Mouse (Mus musculus): ENCODE data around the gene Rab10. TPM values are rescaled to one million over a fixed set of nuclear protein-coding genes. Genes with fewer than 3 reads are reported as not detected.

Gene Rab10
- polyA plus RNA-seq, 1 experiment from 2014 or later = 40.5 TPM

GRCm38 (mm10) chr12:3285919-3286318 lies 23.9 kb downstream of the Rab10 start:
- H3K4me2 ChIP-seq (ENCODE audit: low read depth, low read length) = peak overlapping the region; percentile 42
- H3K36me3 ChIP-seq (ENCODE audit: control insufficient read depth, insufficient read depth) = no peaks in the 10 kb centered on the region; the same call in 1 of the 2 replicates
- H3K27ac ChIP-seq (ENCODE audit: low read length) = peak overlapping the region; percentile 95
- H3K4me1 ChIP-seq (ENCODE audit: control insufficient read depth, low read depth, low read length) = peaks cover 58% of the 10 kb centered on the region
- H3K9ac ChIP-seq (ENCODE audit: low read depth, low read length) = peak overlapping the region; percentile 54; the same call in 1 of the 2 replicates
- WGBS (ENCODE audit: insufficient replicate concordance) = 14% methylated on average over 1 of the region's 1 CpGs
- H3K9me3 ChIP-seq (replicated peaks; ENCODE audit: control insufficient read depth, low read length) = no peaks in the 10 kb centered on the region
- H3K27me3 ChIP-seq (ENCODE audit: control insufficient read depth, insufficient read depth, low read depth, low read length) = no peaks in the 10 kb centered on the region
- H3K4me3 ChIP-seq (ENCODE audit: low read depth, low read length) = no peak overlapping the region
- ATAC-seq (ENCODE audit: low read depth) = peak; percentile 58

DNA sequence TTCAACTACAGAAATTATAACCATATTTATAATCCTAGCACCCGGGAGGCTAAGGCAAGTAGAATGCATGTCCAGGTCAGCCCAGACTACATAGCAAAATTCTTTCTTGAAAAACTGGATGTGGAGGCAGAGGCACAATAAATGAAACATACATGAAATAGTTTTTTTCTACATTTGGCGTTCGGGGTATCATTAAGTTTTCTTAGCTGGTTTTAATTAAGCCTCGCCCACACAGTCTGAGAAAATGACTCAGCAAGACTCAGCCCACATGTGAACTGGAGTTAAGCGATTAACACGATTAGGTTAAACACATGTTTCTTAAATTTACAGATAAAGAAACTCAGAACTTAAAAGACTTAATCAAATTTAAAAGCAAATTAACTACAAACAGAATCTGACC lies 24.4 kb downstream of the Rab10 start:
- Histone ChIP-seq H3K4me2 (ENCODE audit: low read depth, low read length) (peak overlapping the region; percentile 60), H3K9me3 (replicated peaks; ENCODE audit: control insufficient read depth, low read length) (no peaks in the 10 kb centered on the region), H3K27me3 (ENCODE audit: control insufficient read depth, insufficient read depth, low read depth, low read length) (no peaks in the 10 kb centered on the region), H3K4me3 (ENCODE audit: low read depth, low read length) (peak overlapping the region; percentile 17), H3K9ac (ENCODE audit: low read depth, low read length) (peak overlapping the region; percentile 56), H3K27ac (ENCODE audit: low read length) (peak overlapping the region; percentile 84), H3K36me3 (ENCODE audit: control insufficient read depth, insufficient read depth) (no peaks in the 10 kb centered on the region; the same call in 1 of the 2 replicates), H3K4me1 (ENCODE audit: control insufficient read depth, low read depth, low read length) (peaks cover 52% of the 10 kb centered on the region)
- 20% methylated on average over 6 of the region's 6 CpGs for WGBS (ENCODE audit: insufficient replicate concordance)
- ATAC-seq (ENCODE audit: low read depth) = peak; percentile 83

DNA sequence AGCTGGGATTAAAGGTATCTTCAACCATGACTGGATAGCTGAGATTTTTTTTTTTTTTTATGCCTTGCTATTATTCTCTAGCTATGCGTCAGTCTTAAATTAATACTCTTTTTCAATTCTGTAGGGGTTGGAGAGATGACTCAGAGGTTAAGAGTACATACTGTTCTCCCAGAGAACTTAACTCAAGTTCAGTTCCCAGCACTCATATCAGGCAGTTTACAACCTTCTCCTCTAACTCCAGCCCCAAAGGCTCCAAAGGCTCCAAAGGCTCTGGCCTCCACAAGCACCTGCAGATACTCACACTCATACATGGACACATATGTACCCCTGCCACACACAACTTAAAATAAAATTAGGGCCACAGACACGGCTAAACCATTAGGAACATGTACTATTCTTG lies 25.3 kb downstream of the Rab10 start:
- Histone ChIP-seq H3K27me3 (ENCODE audit: control insufficient read depth, insufficient read depth, low read depth, low read length) (no peaks in the 10 kb centered on the region), H3K9ac (ENCODE audit: low read depth, low read length) (peak overlapping the region; percentile 56), H3K4me1 (ENCODE audit: control insufficient read depth, low read depth, low read length) (peaks cover 53% of the 10 kb centered on the region), H3K9me3 (replicated peaks; ENCODE audit: control insufficient read depth, low read length) (no peaks in the 10 kb centered on the region), H3K36me3 (ENCODE audit: control insufficient read depth, insufficient read depth) (no peaks in the 10 kb centered on the region; the same call in 1 of the 2 replicates), H3K4me3 (ENCODE audit: low read depth, low read length) (no peak overlapping the region), H3K27ac (ENCODE audit: low read length) (peak overlapping the region; percentile 84), H3K4me2 (ENCODE audit: low read depth, low read length) (peak overlapping the region; percentile 60)
- WGBS (ENCODE audit: insufficient replicate concordance) = 53% methylated on average over 2 of the region's 2 CpGs
- no peak for ATAC-seq (ENCODE audit: low read depth)

GRCm38 (mm10) chr12:3283829-3284440 lies 25.8 kb downstream of the Rab10 start:
- ATAC-seq (ENCODE audit: low read depth) = peak; percentile 51
- Histone ChIP-seq H3K4me3 (ENCODE audit: low read depth, low read length) (no peak overlapping the region), H3K36me3 (ENCODE audit: control insufficient read depth, insufficient read depth) (no peaks in the 10 kb centered on the region; the same call in 1 of the 2 replicates), H3K4me1 (ENCODE audit: control insufficient read depth, low read depth, low read length) (peaks cover 55% of the 10 kb centered on the region), H3K27ac (ENCODE audit: low read length) (peak overlapping the region; percentile 84), H3K27me3 (ENCODE audit: control insufficient read depth, insufficient read depth, low read depth, low read length) (no peaks in the 10 kb centered on the region), H3K9ac (ENCODE audit: low read depth, low read length) (peak overlapping the region; percentile 3; the same call in 1 of the 2 replicates), H3K4me2 (ENCODE audit: low read depth, low read length) (peak overlapping the region; percentile 28; the same call in 1 of the 2 replicates), H3K9me3 (replicated peaks; ENCODE audit: control insufficient read depth, low read length) (no peaks in the 10 kb centered on the region)
- 33% methylated on average over 4 of the region's 4 CpGs for WGBS (ENCODE audit: insufficient replicate concordance)

GRCm38 (mm10) chr12:3282954-3283353 lies 26.8 kb downstream of the Rab10 start:
- H3K27ac ChIP-seq (ENCODE audit: low read length) = peak overlapping the region; percentile 87
- WGBS (ENCODE audit: insufficient replicate concordance) = 39% methylated on average over 1 of the region's 1 CpGs

DNA sequence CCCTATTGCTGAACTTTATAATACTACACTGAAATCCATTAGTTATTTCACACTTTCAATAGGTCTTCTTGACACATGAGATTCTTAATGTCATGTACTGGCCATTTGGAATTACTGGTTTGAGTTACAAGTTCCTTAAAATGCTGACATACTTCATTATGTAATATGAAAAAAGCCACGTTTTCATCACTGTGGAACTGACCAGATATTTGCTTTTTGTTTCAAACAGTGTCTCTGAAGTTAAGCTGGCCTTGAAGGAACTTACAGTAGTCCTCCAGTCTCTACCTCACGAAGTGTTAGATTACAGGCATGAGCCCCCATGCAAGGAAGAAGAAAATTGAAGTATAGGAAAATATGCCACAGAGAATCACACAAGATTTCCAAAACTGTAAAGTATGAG lies 27.2 kb downstream of the Rab10 start:
- H3K4me1 ChIP-seq (ENCODE audit: control insufficient read depth, low read depth, low read length) = peaks cover 42% of the 10 kb centered on the region

More at GRCm38 (mm10) chr12:3282954-3283353, 26.8 kb downstream of the Rab10 start:
- Histone ChIP-seq H3K9ac (ENCODE audit: low read depth, low read length) (peak overlapping the region; percentile 35), H3K27me3 (ENCODE audit: control insufficient read depth, insufficient read depth, low read depth, low read length) (no peaks in the 10 kb centered on the region), H3K4me3 (ENCODE audit: low read depth, low read length) (no peak overlapping the region), H3K4me2 (ENCODE audit: low read depth, low read length) (peak overlapping the region; percentile 22; the same call in 1 of the 2 replicates), H3K4me1 (ENCODE audit: control insufficient read depth, low read depth, low read length) (peaks cover 46% of the 10 kb centered on the region), H3K9me3 (replicated peaks; ENCODE audit: control insufficient read depth, low read length) (no peaks in the 10 kb centered on the region), H3K36me3 (ENCODE audit: control insufficient read depth, insufficient read depth) (no peaks in the 10 kb centered on the region)
- no peak for ATAC-seq (ENCODE audit: low read depth)

GRCm38 (mm10) chr12:3278880-3279339 lies 30.9 kb downstream of the Rab10 start:
- Histone ChIP-seq H3K36me3 (ENCODE audit: control insufficient read depth, insufficient read depth) (no peaks in the 10 kb centered on the region), H3K9ac (ENCODE audit: low read depth, low read length) (no peak overlapping the region), H3K4me2 (ENCODE audit: low read depth, low read length) (no peak overlapping the region), H3K4me3 (ENCODE audit: low read depth, low read length) (no peak overlapping the region), H3K4me1 (ENCODE audit: control insufficient read depth, low read depth, low read length) (peaks cover 21% of the 10 kb centered on the region), H3K27ac (ENCODE audit: low read length) (no peak overlapping the region), H3K9me3 (replicated peaks; ENCODE audit: control insufficient read depth, low read length) (no peaks in the 10 kb centered on the region), H3K27me3 (ENCODE audit: control insufficient read depth, insufficient read depth, low read depth, low read length) (no peaks in the 10 kb centered on the region)
- no peak for ATAC-seq (ENCODE audit: low read depth)
- WGBS (ENCODE audit: insufficient replicate concordance) = 25% methylated on average over 2 of the region's 2 CpGs

More for the DNA sequence above, 27.2 kb downstream of the Rab10 start:
- Histone ChIP-seq H3K4me3 (ENCODE audit: low read depth, low read length) (no peak overlapping the region), H3K4me2 (ENCODE audit: low read depth, low read length) (no peak overlapping the region), H3K9ac (ENCODE audit: low read depth, low read length) (no peak overlapping the region), H3K9me3 (replicated peaks; ENCODE audit: control insufficient read depth, low read length) (no peaks in the 10 kb centered on the region), H3K27me3 (ENCODE audit: control insufficient read depth, insufficient read depth, low read depth, low read length) (no peaks in the 10 kb centered on the region), H3K36me3 (ENCODE audit: control insufficient read depth, insufficient read depth) (no peaks in the 10 kb centered on the region), H3K27ac (ENCODE audit: low read length) (peak overlapping the region; percentile 87)
- 53% methylated on average over 2 of the region's 2 CpGs for WGBS (ENCODE audit: insufficient replicate concordance)
- ATAC-seq (ENCODE audit: low read depth) = no peak

DNA sequence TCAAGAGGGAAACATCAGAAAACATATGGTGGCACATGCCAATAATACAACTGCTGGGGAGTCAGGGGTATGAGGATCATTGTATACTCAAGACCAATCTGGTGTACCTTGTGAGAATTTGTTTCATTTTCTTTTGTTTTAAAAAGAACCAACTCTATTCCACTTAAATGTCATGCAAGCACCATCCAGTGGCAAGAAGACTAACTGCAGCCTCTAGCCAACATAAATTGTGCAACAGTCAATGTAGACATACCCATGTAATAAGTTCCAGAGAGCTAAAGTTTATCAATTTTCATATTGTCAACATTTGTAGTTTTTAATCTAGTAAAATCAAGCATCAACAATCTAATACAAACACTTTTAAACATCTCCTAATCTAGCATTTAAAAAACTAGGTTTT lies 39.0 kb downstream of the Rab10 start:
- Histone ChIP-seq H3K27ac (ENCODE audit: low read length) (no peak overlapping the region), H3K4me3 (ENCODE audit: low read depth, low read length) (no peak overlapping the region), H3K4me2 (ENCODE audit: low read depth, low read length) (no peak overlapping the region), H3K27me3 (ENCODE audit: control insufficient read depth, insufficient read depth, low read depth, low read length) (no peaks in the 10 kb centered on the region), H3K9me3 (replicated peaks; ENCODE audit: control insufficient read depth, low read length) (no peaks in the 10 kb centered on the region), H3K9ac (ENCODE audit: low read depth, low read length) (no peak overlapping the region), H3K4me1 (ENCODE audit: control insufficient read depth, low read depth, low read length) (peaks cover 9% of the 10 kb centered on the region), H3K36me3 (ENCODE audit: control insufficient read depth, insufficient read depth) (no peaks in the 10 kb centered on the region)
- no peak for ATAC-seq (ENCODE audit: low read depth)

DNA sequence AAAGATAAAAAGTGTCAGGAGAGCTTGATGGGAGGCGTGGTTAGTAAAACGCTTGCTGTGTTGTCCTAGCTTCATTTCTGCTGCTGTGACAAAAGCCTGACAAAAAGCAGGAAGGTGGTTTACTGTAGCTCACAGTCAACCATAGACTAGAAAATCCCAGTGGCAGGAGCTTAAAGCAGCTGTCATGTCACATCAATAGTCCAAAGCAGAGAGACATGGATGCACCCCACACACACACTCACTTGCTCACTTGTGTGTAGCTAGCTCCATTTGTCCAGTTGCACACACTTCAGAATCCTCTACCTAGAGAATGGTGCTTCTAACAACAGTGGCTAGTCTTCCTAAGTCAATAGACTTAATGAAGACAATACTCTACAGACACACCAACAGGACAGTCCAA lies 42.4 kb downstream of the Rab10 start:
- no peak overlapping the region for H3K27ac ChIP-seq (ENCODE audit: low read length)
- no peak overlapping the region for H3K4me2 ChIP-seq (ENCODE audit: low read depth, low read length)
- 59% methylated on average over 2 of the region's 2 CpGs for WGBS (ENCODE audit: insufficient replicate concordance)
- H3K36me3 ChIP-seq (ENCODE audit: control insufficient read depth, insufficient read depth) = peaks cover 6% of the 10 kb centered on the region; the same call in 1 of the 2 replicates
- H3K9ac ChIP-seq (ENCODE audit: low read depth, low read length) = no peak overlapping the region
- no peaks in the 10 kb centered on the region for H3K9me3 ChIP-seq (replicated peaks; ENCODE audit: control insufficient read depth, low read length)
- peaks cover 14% of the 10 kb centered on the region for H3K4me1 ChIP-seq (ENCODE audit: control insufficient read depth, low read depth, low read length)
- no peak overlapping the region for H3K4me3 ChIP-seq (ENCODE audit: low read depth, low read length)
- H3K27me3 ChIP-seq (ENCODE audit: control insufficient read depth, insufficient read depth, low read depth, low read length) = no peaks in the 10 kb centered on the region
- ATAC-seq (ENCODE audit: low read depth) = 0 out of 2 replicates have a peak, but pooled peaks have one; percentile 12
